Mouse (Mus musculus): Measurements from ENCODE around the gene Gpd2.

The Gpd2 gene

DNA sequence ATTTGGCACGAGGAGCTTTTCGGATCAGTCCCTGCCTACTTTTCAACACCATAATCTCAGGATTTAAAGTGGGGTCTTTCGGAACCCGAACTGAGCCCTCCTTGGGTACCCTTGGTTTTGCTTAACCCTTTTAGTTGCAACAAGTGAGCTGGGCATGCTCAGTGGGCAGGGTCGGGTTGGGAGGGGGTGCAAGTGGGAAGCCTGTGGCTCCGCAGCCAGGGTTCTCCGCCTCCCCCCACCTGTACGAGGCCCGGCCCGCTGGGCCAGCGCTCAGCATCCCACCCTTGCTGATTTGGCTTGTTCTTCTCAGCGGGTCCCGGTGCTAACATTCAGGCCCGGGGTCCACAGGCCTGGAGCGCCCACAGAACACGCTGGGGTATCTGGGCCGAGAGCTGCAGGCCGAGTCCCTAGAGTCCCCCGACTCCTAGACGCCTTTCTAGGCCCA is at the start of gene Gpd2:
Gene Gpd2, plus strand, starts transcription at position 161 of the 445 bp plus-strand sequence.
- DNase-seq, result no peak

DNA sequence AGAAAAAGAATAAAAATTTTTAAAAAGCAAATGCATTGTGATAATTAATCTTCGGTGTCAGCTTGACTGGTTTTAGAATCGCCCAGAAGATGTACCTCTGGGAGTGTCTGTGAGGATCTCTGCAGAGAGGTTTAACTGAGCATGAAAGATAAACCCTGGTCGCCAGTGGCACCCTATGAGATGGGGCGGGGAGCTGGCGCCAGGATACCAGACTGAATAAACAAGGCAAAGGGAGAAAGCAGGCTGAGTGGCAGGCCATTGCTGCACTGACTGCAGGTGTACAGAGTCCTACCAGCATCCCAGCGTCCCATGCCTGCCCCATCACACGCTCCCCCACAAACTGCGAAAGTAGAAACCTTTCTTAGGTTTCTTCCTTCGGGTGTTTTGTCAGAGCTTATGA is 49.2 kb upstream of the Gpd2 start:
- DNase-seq, result no peak

DNA sequence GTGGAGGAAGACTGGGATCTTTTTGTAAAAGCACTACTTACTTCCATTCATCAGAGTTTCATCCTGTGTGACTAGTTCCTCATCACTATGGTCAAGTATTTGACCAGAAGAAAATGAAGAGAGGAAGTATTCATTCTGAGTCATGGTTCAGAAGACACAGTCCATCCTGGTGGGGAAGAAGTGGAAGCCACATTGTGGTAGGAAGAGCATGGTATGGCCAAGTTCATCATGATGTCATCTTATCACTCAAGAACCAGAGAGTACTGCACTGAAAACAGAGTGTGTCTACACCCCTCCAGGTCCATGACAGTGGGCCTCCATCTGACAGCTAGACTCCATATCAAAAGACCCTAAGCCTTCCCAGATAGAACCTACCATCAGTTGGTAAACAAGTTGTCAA is 46.6 kb upstream of the Gpd2 start:
- no peak for DNase-seq

DNA sequence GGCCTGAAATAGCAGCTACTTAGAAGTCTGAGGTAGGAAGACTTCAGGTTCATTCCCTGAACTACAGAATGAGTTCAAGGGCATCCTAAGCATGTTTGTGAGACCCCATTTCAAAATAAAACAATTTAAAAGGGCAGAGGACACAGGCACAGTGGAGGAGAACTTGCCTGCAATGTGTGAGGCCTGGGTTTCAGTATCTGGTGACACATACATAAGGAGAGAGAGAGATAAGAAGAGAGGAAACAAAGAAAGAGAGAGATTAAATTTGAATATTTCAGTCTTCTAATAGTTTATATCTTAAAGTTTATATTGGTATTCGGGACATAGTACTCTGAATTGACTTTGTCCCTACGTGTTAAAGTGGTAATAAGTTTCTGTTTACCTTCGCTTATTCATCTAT is 38.4 kb upstream of the Gpd2 start:
- no peak for DNase-seq

DNA sequence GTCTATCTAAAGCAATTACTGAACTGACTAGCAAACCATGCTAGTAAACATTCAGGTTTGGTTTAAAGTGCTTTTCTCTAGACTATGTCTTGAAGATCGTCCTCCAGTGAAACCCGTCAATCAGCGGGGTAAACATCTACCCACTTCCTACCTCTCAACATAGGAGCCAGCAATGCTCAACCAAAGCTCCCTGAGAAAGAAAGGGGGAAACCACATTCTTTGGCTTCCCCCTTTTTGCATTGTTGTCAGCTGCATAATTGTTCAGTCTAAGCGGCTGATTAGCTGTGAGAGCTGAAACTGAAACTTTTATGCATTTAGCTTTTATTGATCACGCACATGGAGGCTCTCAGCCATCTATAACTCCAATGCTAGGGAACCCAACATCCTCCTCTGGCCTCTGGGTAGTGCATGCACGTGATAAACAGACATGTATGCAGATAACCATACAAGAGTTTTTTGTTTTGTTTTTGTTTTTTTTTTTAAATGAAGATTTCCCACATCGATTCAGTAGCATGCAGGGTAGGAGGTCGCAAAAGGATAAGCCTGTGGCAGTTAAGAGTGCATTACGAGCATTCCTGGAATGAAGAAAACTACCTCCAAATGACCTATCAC is 28.9 kb upstream of the Gpd2 start:
- no peak for DNase-seq

DNA sequence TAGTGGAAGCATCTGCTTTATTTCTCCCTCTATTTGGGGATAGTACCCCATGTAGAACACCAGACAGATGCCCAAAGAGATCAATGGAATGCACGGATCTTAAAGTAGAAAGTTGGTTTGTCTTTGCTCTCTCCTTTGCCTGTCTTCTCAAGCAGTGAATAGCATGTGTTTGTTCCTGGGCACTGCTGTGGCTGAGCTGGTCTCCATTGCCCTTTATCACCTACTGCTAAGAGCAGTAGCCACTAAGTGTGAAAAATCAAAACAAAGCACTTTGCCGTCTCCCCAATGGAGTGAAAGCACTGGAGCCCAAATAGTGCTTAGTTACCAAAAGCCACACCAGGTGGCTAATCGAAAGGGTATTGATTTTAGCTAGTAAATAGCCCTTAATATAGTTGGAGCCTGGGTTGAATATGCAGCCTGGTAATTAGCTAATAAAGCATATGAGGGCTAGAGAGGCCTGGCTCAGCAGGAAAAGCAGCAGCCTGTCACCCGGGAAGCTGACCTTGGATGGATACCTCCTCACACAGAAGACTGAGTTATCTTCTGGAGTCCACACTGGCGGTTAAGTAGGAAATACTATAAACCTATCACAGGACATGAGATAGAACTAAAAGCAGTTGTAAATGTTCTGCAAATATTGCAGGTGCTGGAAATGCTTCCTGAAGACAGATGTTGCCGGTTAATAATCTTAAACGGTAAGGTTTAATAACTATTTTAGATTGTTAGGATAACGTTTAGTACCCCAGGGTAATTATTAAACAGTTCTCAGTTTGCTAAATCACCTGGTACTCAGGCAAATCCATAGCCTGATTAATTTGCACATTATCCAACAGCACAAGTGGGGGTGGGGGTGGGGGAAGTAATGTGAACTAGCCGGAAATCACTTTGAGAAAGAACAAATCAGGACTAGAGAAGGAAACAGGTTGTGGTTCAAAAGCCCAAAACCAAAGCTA is 26.1 kb upstream of the Gpd2 start:
- no peak for DNase-seq

DNA sequence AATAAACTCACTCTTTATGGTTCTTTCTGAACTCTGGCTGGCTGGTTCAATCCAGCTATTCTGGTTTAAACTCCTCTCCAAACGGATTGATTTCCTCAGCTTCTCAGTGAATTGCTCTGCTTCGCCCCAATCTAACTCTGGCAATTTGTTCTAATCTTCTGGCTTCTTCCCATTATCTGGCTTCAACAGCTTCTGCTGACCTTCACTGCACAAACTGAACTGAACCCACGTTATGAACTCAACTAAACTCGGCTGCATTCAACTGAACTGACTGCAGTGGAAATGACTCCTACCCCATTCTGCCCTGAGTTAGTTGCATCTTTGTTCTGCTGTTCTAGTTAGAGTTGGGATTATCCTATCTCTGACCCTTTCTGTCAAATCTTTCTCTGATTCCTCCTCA is 24.1 kb upstream of the Gpd2 start:
- no peak for DNase-seq

DNA sequence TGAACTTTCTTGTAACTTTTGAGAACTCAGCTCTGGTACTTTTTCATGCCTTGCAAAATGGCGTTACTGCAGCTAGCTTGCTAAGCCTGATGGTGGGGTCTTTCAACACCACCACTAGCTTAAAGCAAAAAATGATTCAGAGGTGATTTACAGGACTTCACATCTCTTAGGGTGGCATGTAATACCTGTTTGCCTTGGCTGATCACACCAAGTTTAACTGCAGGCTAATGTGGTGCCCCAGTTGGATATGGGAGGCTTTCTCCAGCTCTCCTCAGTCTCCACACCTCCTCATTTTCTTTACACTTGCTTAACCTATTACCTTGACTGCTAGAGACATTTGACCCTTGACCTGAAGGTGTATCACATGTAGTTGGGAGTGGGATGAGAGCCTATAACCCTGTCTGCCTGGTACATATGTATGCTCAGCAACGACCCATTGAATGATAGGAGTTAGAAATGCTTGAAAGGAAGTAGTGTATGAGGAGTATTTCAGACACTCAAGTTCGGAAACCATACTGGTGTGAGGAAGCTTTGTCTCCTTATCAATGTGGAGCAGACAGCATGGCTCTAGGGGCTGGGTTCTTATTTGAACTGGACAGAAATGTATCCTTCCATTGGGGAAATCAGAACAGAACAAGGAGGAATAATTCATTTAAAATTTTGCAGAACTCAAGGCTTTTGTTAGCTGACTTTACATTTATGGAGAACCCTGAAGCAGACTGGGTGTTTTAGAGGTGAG is 14.0 kb upstream of the Gpd2 start:
- no peak for DNase-seq

DNA sequence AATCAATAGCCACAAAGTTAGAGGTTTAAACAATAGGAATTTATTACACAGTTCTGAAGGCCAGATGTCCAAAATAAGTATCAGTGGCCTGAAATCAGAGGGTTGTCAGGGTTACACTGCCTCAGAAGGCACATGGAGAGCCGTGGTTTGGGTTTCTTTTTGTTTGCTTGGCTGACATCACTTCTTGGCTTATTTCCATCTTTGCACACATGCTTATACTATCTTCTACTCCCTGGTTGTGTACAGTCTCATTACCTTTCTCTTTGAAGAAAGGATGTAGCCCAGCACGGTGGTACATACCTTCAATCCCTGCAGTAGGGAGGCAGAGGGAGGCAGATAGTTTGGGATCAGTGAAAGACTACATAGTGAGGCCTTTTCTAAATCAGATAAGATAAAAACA is 12.2 kb upstream of the Gpd2 start:
- no peak for DNase-seq

DNA sequence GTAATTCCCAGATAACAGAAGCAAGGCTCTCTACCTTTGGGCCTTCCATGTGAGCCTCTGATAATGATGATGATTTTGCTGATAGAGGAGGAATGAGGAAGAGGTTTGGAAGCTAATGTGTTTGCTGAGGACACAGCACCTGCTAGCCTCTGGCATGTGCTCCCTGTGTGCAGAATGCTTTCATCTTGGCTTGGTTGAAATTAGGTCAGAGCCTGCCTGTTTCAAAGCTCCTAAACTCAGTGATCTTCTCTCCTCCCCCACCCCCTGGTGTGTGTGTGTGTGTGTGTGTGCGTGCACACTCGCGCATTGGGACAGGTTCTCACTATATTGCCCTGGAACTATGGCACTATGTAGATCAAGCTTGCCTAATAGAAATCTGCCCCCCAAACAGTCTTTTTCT is 10.0 kb upstream of the Gpd2 start:
- no peak for DNase-seq

DNA sequence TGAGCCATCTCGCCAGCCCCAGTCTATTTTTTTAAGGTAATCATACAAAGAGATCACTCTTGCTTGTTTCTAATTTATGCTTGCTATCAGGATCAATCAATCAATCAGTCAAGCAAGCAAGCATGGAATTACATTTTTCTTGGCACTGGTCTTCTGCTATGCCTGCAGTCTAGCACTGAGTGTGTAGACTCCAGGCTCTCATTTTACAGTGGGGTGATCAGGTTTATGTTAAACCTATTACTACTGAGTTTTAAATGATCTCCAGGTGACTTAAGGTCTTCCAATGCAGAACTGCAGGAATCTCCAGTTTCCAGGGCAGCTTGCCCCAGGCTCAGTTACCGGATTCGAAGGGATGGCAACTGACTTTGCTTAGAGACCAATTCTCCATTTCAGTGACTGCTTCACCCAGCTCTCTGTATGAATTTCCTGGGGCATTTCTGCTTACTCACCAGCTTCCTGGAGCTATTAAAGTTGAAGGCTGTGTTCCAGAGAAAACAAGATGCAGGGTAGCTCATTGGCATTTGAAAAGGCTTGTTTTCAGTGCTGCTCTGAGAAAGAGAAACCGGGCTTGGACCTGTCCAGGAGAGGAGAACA is 7.7 kb upstream of the Gpd2 start:
- DNase-seq, result no peak

DNA sequence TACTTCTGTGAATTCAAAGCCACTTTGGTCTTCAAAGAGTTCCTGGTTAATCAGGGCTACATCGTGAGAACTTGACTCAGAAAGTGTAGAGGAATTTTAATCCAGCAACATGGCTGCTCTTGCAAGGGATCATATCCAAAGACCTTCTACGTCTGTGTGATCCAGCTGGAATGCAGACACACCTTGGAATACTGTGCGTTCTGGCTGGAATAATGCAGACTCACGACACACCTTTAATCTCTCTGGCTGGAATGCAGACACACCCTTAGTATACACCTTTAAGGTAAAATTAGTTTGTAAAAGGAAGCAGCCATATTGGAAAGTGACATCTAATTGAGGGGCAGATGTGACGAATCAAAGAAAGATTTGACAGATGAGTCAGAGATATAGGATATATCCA is 6.0 kb upstream of the Gpd2 start:
- DNase-seq, result no peak

DNA sequence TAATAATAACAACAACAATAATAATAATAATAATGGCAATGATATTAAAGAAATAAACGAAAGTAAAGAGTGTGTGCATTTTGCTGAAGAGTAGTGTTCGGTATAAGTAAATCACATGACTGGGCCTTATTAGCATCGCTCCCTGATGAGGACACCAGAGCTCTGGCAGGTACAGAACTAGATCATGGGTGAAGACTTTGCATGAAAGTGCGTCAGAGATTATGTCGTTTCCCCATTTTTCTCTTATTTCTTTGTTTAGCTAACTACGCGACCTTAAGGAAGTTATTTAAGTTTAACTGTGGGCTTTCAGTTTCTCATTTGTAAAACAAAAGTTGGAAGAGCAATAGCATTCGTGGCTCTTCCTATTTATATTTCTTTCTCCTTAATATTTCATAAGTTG is 5.1 kb upstream of the Gpd2 start:
- DNase-seq, result no peak

DNA sequence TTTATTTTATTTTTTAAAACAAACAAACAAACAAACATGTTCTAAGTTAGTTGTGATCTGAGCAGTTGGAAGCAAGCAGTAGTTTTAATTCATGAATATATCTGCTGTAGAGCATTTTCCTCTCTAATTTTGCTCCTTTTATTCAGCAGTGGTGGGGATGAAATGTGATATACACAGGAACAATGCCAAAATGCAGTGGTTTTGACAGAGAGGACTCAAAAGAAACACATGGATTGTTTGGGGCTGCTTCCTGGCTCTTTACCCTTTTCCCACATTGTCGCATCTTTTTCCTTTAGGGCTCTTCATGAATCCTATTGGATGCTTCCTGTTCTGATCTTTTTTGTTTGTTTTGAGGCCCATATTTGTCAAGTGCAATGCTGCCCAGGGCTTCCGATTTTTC is 1.2 kb upstream of the Gpd2 start:
- DNase-seq, result no peak

DNA sequence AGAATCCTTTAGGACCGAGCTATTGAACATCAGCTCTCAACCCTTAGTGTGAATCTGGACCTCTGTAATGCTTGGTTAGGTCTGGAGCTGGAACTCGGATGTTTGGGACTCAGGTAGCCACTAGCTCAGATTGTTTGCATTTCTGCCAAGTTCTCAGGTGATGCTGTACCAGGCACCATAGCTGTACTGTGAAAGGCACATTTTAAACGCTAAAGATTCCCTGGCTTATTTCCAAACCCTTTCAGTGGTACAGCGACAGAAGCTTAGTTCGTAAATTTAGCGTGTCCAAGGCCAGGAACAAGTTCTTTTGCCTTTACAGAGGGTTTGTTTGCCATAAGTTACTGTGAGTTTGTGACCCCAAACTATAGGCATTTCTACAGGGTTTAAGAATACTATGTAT is 409 bp upstream of the Gpd2 start:
- no peak for DNase-seq

DNA sequence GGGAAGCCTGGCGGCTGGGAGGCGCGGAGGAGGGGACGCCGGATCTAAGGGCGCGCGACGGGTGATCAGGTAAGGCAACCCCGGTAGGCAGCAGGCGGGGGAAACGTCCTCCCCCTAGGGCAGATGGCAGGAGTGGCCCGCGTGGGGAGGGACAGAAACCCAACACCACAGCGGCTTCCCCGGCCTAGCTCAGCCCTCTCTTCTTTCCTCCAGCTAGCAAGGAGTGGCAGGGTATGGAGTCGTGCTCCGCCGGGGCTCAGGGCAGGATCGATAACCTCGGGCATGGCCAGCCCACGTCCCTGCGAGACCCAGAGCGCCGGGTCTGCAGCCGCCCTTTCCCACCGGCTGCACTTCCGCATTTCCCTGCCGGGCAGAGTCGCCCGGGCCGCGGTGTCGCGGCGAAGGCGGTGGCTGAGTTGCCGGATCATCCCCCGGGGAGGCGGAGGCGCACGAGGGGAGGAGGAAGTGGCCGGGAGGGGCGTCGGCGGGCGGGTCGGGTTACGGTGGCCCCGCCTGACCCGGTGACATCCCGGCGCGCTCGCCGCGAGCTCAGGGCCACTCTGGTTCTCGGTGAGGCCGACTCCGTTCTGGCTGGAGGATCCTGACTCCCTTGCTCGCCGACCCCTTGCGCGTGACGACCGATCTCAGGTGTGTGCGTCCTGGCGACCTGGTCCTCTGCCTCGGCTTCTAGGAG is 632 bp downstream of the Gpd2 start:
- peak; percentile 90 for DNase-seq

DNA sequence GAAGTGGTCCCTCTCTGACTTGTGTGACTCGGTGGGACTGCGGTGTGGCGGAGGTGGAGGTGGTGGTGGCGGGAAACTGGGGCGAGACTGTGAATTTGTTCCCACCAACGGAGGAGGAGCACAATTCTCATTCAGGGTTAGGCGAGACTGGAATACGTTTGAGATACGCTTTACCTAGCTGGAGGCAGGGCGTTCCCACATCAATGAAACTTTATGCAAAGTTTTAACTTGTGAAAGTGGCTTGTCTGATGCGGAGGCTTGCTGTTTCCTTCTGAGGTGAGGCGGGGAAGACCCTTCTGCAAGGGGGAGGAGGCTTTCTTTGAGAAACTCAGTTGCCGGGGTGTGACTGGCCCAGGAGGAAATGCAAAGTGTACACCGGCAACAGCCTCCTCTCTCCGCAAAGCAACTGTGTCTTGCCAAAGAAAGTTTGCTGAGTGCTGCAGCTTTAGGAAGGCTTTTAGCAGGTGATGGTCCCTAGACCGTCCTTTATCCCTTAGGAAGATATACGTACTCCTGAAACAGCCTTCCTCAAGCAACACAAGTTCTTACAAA is 1.3 kb downstream of the Gpd2 start:
- DNase-seq, result peak; percentile 58 to 64

DNA sequence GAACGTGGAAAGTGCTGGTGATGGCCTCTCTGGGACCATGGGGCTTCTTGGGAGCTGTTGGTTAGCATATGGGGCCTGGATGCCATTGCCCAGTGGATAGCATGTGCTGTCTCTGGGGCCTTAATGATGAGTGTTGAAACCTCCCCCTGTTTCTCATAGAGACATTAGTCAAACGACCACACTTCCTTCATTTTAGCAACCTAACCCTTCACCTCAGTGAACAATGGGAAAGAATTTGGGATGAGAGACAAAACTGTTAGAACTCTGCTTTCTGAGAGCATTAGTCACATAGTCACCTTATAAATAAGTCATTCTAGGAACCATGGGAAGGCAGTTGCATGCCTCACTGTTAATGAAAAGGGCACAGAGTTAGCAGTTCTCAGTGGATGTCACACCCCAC is 1.9 kb downstream of the Gpd2 start:
- no peak for DNase-seq

DNA sequence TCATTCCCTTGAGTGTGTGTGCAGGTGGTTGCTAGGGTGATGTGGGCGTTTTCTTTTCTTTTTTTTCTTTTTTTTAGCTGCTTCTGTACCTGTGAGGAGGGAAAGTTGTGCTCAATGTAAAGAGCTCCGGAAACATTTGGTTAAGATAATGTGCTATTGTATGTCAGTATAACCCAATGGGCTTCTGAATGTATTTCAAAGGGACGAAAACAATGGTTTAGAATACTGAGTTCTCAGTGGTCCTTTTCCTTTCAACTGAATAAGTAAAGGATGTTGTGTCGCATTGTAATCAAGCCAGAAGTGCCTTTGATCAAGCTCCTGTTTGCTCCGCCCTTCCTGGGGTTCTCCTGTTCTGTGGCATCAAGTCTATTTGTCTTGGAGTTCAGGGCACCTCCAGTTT is 6.6 kb downstream of the Gpd2 start:
- DNase-seq, result no peak

DNA sequence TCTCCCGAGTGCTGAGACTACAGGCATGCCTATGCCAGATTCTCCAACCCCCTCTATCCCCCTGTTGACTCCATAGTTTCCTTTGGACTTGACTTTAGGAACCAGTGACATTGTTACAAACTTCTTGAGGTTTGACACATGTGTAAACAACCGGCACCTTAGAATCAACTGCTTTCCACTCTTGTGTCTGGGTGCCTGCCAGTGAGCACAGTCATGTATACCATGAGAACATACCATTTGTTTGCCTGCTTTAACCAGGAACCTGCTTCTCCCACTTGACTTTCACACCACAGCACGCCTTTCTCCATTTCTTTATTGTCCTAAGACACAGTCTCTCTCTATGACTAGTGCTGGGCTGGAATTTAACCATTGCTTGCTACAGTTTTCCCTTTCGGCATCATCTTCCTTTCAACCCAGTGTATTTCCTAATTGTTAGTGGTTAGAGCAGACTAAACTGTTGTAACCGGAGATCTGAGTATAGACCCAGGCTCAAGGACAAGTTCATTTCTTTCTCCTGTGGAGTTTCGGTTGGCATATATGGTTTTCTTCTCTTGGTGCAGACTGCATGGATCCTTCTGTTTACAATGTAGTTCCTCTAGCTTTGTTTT is 8.4 kb downstream of the Gpd2 start:
- DNase-seq, result no peak

DNA sequence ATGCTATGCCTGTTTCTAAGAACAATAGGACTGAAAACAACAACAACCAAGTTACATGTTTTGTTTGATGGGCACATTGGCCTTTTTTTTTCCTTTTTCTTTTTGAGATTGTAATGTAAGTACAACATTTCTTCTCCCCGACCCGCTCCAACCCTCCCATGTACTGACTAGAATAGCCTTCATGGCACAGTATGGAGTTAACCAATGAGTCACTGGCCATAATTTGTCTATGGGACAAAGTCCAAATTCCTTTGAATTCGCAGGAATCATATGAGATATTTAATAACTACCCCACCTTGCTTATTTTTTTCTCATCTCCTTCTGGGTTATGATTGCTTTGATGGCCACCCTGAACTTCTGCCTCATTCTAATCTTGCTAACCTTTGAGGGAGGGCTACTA is 12.7 kb downstream of the Gpd2 start:
- no peak for DNase-seq
